Mouse (Mus musculus) midbrain, postnatal 0 days (tissue): Measurements from ENCODE around the gene Traf2. TPM values are rescaled to one million over a fixed set of nuclear protein-coding genes. Genes with fewer than 3 reads are reported as not detected.

Experiments used
- ATAC-seq: fragments of 200-750 bp; cut with Nextera tagmentation; 2 replicates; pipeline ENCODE4 v1.8.0; 2017; ENCODE audit warnings: moderate number of reproducible peaks, mild to moderate bottlenecking, moderate TSS enrichment, moderate library complexity; ENCODE audit not compliant: low FRiP score
- DNase-seq: peaks from one replicate; pipeline ENCODE4 v3.0.0-alpha.2; 2015; ENCODE audit warnings: low spot score
- H3K27ac ChIP-seq: fragments of 300-500 bp; sonication (generic); 2 replicates; pipeline ENCODE4 v1.5.1; 2014; ENCODE audit warnings: low read depth, mild to moderate bottlenecking, low read length, mixed read lengths
- H3K27me3 ChIP-seq: fragments of 300-500 bp; sonication (generic); 2 replicates; pipeline ENCODE4 v1.6.1; 2014; ENCODE audit warnings: low read length, control low read depth, mixed read lengths; ENCODE audit not compliant: insufficient read depth
- H3K36me3 ChIP-seq: fragments of 300-500 bp; sonication (generic); 2 replicates; pipeline ENCODE4 v1.6.1; 2014; ENCODE audit warnings: low read length, control low read depth, mixed read lengths; ENCODE audit not compliant: insufficient read depth
- H3K4me1 ChIP-seq: fragments of 300-500 bp; sonication (generic); 2 replicates; pipeline ENCODE4 v1.6.1; 2014; ENCODE audit warnings: mild to moderate bottlenecking, control low read depth, antibody characterized with exemption, low read length, mixed read lengths; ENCODE audit not compliant: insufficient read depth
- H3K4me2 ChIP-seq: fragments of 300-500 bp; sonication (generic); 2 replicates; pipeline ENCODE4 v1.6.1; 2014; ENCODE audit warnings: low read depth, mild to moderate bottlenecking, low read length, mixed read lengths; ENCODE audit not compliant: poor library complexity, severe bottlenecking
- H3K4me3 ChIP-seq: fragments of 300-500 bp; sonication (generic); 2 replicates; pipeline ENCODE4 v1.5.1; 2014; ENCODE audit warnings: low read depth, mild to moderate bottlenecking, low read length, moderate library complexity
- H3K9ac ChIP-seq: fragments of 300-500 bp; sonication (generic); replicated peaks from 2 replicates; pipeline ENCODE4 v1.6.1; 2014; ENCODE audit warnings: mild to moderate bottlenecking, low read length, moderate library complexity, mixed read lengths; ENCODE audit not compliant: poor library complexity, severe bottlenecking
- H3K9me3 ChIP-seq: fragments of 300-500 bp; sonication (generic); 2 replicates; pipeline ENCODE4 v1.6.1; 2016; ENCODE audit warnings: low read length, control low read depth
- CTCF ChIP-seq: IDR thresholded peaks from 2 replicates; pipeline ENCODE4 v1.5.1; 2016; ENCODE audit warnings: antibody characterized with exemption, mild to moderate bottlenecking
- WGBS: fragments of 180-500 bp; shearing (Covaris S2); extraction: QIAGEN DNeasy Blood & Tissue Kit; methylation state at CpG from one replicate; pipeline ENCODE4 v1.1.7; 2014; 5-methylcytosine and 5-hydroxymethylcytosine counted together
- polyA plus RNA-seq: library from polyadenylated mRNA; unstranded; fragments of >200 nt; fragmentation: Nextera tagmentation; extraction: Ambion mirVana; gene quantifications from 2 replicates; pipeline ENCODE4 v1.2.1, GENCODE M21; 2015
- total RNA-seq: library from RNA; depleted of rRNA; stranded (reverse); fragments of >200 nt; gene quantifications from 2 replicates; pipeline ENCODE4 v1.2.3, GENCODE M21; 2014

Traf2 gene
- total and polyA plus RNA-seq, 2 experiments from 2014 or later, result 5.5 to 7.0 TPM

DNA sequence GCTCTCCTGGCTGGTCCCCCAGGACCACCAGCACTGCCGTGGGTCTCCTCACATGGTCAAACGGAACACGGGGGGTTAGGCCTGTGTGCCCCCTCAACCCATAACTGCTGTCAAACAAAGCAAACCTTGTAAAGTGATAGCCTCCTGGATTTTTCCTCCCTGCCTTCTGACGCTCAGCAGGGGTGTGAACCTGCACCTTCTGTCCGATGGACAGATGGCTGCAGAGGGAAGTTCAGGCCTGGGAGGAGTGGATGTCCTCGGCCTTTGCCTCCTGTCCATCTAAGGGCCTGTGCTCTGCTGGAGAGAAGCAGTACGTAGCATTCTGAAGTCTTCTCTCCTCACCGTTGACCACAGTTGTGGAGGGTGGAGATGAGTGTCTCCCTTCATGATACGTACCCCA is 15.2 kb upstream of the Traf2 start:
- Histone ChIP-seq H3K27me3 (no peaks in the 10 kb centered on the region), H3K4me3 (no peak overlapping the region), H3K4me1 (peaks cover 13% of the 10 kb centered on the region; the same call in 1 of the 2 replicates), H3K27ac (no peak overlapping the region), H3K36me3 (peaks cover 46% of the 10 kb centered on the region), H3K9ac (no peak overlapping the region), H3K4me2 (no peak overlapping the region), H3K9me3 (no peaks in the 10 kb centered on the region)
- WGBS, result 88% methylated on average over 9 of the region's 9 CpGs
- DNase-seq (no peak), ATAC-seq (no peak)
- no peak for TF ChIP-seq CTCF

DNA sequence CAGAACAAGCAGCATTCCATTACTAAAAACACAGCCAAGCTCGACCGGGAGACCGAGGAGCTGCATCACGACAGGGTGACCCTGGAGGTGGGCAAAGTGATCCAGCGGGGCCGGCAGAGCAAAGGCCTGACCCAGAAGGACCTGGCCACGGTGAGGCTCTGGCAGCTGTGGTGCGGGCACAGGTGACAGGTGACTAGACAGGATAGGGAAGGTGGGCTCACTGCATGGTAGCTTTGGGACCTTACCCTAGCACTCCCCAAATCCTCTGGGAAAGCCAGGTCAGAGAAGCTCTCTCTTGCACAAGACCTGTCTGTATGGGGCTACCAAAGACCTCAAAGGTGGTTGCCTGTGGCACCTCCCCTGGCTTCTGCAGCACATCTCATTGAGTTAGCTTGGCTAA is 13.8 kb upstream of the Traf2 start:
- H3K4me3 ChIP-seq, result no peak overlapping the region
- DNase-seq, result no peak
- H3K27me3 ChIP-seq, result no peaks in the 10 kb centered on the region
- no peak for ATAC-seq
- no peak for TF ChIP-seq CTCF
- WGBS, result 86% methylated on average over 8 of the region's 8 CpGs
- no peak overlapping the region for H3K27ac ChIP-seq
- no peak overlapping the region for H3K4me2 ChIP-seq
- H3K4me1 ChIP-seq, result peaks cover 15% of the 10 kb centered on the region; the same call in 1 of the 2 replicates
- peaks cover 46% of the 10 kb centered on the region for H3K36me3 ChIP-seq
- H3K9ac ChIP-seq, result no peak overlapping the region
- H3K9me3 ChIP-seq, result no peaks in the 10 kb centered on the region

DNA sequence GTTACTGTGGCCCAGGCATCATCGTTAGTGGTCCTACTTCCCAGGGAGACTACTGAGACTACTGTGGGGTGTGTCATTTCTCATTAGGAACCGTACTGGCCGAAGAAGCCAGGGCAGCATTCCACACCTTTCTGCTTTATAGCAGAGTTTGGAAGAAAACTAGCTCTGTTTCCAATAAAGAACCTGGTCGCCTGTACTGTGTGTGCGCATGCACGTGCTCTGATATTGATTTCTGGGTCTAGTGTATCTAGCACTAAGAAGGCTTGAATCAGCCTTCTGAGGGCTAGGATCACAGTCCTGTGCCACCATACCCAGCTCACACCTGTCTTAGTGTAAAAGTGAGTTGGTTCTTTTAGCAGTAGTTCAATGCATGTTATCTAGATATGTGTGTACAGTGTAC is 12.0 kb upstream of the Traf2 start:
- 75% methylated on average over 6 of the region's 6 CpGs for WGBS
- Histone ChIP-seq H3K36me3 (peaks cover 30% of the 10 kb centered on the region), H3K27me3 (no peaks in the 10 kb centered on the region), H3K4me2 (peak overlapping the region; percentile 97), H3K9me3 (no peaks in the 10 kb centered on the region), H3K27ac (no peak overlapping the region), H3K4me1 (peaks cover 15% of the 10 kb centered on the region; the same call in 1 of the 2 replicates), H3K9ac (peak overlapping the region; percentile 97; the same call in 1 of the 2 replicates), H3K4me3 (peak overlapping the region; percentile 97)
- no peak for DNase-seq
- no peak for ATAC-seq
- TF ChIP-seq CTCF, result no peak

DNA sequence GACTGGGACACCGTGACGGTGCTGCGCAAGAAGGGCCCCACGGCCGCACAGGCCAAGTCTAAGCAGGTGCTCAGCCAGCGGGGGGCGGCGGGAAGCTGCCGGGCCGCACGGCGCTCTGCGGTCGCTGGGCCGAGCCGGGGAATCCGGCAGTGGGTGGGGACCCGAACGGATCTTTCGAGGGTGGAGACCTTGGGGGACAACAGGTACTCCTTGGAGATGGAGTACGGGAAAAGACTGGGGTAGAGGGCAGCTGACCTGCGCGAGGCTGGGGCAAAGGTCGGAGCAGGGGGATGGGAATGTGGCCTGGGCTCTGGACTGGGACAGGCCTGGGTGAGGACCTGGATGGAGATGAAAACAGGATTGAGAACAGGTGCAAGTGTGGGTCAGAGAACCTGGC is 11.2 kb upstream of the Traf2 start:
- Histone ChIP-seq H3K4me3 (peak overlapping the region; percentile 97), H3K27ac (peak overlapping the region; percentile 74; the same call in 1 of the 2 replicates), H3K4me1 (peaks cover 15% of the 10 kb centered on the region; the same call in 1 of the 2 replicates), H3K9me3 (no peaks in the 10 kb centered on the region), H3K9ac (peak overlapping the region; percentile 97), H3K4me2 (peak overlapping the region; percentile 97), H3K27me3 (no peaks in the 10 kb centered on the region), H3K36me3 (peaks cover 24% of the 10 kb centered on the region)
- WGBS, result 1% methylated on average over 24 of the region's 24 CpGs
- no peak for DNase-seq
- ATAC-seq, result peak; percentile 36; the same call in 1 of the 2 replicates
- no peak for TF ChIP-seq CTCF

DNA sequence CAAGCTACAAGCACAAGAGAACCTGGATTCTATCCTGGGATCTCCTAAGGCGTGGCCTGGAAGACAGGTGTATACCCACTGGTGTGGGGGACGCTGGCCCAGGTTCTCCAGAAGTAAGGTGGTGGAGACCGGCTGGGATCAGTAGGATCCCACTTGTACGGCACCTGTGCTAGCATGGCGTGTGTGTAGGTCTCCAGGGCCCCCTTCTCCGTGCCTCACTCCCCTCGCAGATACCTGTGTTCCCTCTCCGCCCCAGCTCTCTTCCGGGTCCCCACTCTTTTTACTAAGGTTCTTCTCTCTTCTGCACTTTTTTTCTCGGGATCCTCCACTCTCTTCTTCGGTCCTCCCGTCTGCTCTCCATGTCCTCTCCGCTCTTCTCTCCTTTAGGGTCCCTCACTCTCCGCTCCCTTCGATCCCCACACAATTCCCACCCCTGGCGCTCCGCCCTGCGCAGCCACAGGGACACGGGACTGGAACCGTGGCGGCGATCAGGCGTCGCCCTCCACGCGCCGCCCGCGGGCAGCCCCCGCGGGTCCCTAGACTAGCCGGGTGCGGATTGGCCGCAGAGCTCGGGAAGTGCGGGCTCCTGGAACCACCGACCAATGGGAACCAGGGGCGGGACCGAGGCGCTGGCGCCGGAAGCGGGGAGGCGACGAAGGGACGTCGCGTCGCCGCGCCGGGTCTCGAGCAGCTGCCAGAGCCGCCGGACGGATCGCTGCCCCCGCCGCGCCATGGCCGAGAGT is 10.7 kb upstream of the Traf2 start, which contains the start of gene Edf1:
Gene Edf1 (plus strand): TSS at position 627 of the 743 bp plus-strand sequence.
- no peaks in the 10 kb centered on the region for H3K27me3 ChIP-seq
- under 1% methylated on average over 61 of the region's 61 CpGs for WGBS
- H3K4me3 ChIP-seq, result peak within 1 kb of the TSS; percentile 97
- TF ChIP-seq CTCF, result no peak
- no peaks in the 10 kb centered on the region for H3K9me3 ChIP-seq
- H3K27ac ChIP-seq, result peak within 1 kb of the TSS; percentile 74
- H3K4me1 ChIP-seq, result peaks cover 15% of the 10 kb centered on the region; the same call in 1 of the 2 replicates
- peak within 1 kb of the TSS; percentile 97 for H3K9ac ChIP-seq
- DNase-seq (peak; percentile 96), ATAC-seq (peak; percentile 97)
- H3K36me3 ChIP-seq, result peaks cover 18% of the 10 kb centered on the region
- H3K4me2 ChIP-seq, result peak within 1 kb of the TSS; percentile 97

DNA sequence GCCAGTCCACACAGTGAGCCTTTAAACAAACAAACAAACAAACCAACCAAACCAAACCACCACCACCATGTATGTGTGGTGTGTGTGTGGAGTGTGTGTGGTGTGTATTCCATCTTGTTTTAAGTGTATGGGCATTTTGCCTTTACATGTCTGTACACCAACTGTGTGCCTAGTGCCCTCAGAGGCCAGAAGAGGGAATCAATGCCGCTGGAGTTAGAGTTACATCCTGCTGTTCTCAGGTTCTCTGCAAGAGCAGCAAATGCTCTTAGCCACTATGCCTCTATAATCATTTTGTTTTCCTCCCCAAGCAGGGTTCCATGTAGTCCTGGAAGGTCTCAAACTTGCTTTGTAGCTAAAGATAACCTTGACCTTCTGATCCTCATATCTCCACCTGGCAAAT is 9.6 kb upstream of the Traf2 start:
- WGBS, result 64% methylated on average over 1 of the region's 1 CpGs

More for the DNA sequence above, 9.6 kb upstream of the Traf2 start:
- Histone ChIP-seq H3K27me3 (no peaks in the 10 kb centered on the region), H3K36me3 (peaks cover 8% of the 10 kb centered on the region), H3K4me2 (no peak overlapping the region), H3K9ac (no peak overlapping the region), H3K27ac (no peak overlapping the region), H3K4me3 (no peak overlapping the region), H3K4me1 (peaks cover 15% of the 10 kb centered on the region; the same call in 1 of the 2 replicates), H3K9me3 (no peaks in the 10 kb centered on the region)
- no peak for DNase-seq
- ATAC-seq, result no peak
- TF ChIP-seq CTCF, result no peak
